ENCODE assay signal across 8 mouse cellular contexts in the genomic region with DNA sequence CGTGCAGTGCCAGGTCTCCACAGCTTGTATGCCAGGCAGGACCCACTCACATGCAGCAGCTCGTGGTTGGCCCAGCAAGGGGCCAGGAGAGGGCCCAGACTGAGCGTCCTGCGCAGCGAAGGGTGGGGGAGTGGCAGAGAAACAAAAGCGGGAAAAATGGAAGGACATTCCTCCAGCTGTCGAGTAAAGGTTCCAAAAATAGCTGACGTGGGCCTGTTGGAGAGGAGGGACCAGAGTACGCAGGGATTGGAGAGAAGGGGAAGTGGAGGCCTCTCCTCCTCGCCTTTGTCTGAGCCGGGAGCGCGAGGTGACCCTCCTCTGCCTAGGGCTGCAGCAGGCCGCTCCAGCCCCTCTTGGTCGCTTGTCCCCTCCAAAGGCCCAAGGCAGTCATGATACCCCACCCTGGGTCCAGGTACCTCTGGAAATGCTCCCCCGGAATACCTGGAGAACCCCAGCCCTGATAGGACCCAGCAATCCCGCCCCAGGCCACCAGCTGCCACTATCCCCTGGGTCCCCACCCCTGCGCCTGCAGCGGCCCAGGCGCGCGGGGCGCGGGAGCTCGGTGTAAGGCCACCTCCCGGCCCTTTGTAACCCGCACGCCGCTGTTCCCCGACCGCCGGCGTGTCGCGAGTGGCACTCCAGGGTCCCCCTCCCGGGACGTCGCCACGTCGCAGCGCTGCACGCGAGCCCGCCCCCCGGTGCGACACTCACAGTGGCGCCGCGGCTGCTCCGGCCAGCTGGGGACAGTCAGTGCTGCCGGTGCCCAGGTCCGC. TPM values are rescaled to one million over a fixed set of nuclear protein-coding genes. Genes with fewer than 3 reads are reported as not detected.
A peak's percentile ranks its signal among the peaks of the same experiment; 100 is the strongest.
DNase-seq lines count a peak whose midpoint lies in the region; ATAC-seq and TF ChIP-seq lines count a peak whose summit lies in the region.

No protein-coding gene starts in this region.

- H3K4me2 ChIP-seq in embryonic facial prominence, embryonic 14.5 days (ENCODE audit: low read depth, low read length) = peak overlapping the region; percentile 70
- H3K4me2 ChIP-seq in midbrain, embryonic 15.5 days = peak overlapping the region; percentile 82

- no peak for TF ChIP-seq POLR2A in testis, adult 2 months (IDR thresholded peaks at IDR 0.05; ENCODE audit: control insufficient read depth, low read depth, low read length)

- H3K9ac ChIP-seq in embryonic facial prominence, embryonic 14.5 days (ENCODE audit: low read depth, low read length) = peak overlapping the region; percentile 97
- H3K9ac ChIP-seq in midbrain, embryonic 15.5 days = peak overlapping the region; percentile 95

- peaks cover 32% of the 10 kb centered on the region for H3K4me1 ChIP-seq in embryonic facial prominence, embryonic 14.5 days (ENCODE audit: control insufficient read depth, insufficient read depth, low read length)
- H3K4me1 ChIP-seq in heart, embryonic 10.5 days = peaks cover 69% of the 10 kb centered on the region
- peaks cover 48% of the 10 kb centered on the region for H3K4me1 ChIP-seq in midbrain, embryonic 15.5 days
- peaks cover 12% of the 10 kb centered on the region for H3K4me1 ChIP-seq in testis, adult 2 months (ENCODE audit: control insufficient read depth, insufficient read depth, low read length)

- DNase-seq in 416B (ENCODE audit: low read depth) (peak; percentile 67), liver (peak; percentile 50)
- peak; percentile 40 for DNase-seq in adrenal gland, postnatal 25 days
- DNase-seq in embryonic facial prominence, embryonic 14.5 days (ENCODE audit: low spot score) = peak; percentile 90
- peak; percentile 94 for DNase-seq in heart, embryonic 10.5 days (ENCODE audit: low spot score)
- peak; percentile 64 to 75 for DNase-seq in kidney, adult 8-10 months

- H3K9me3 ChIP-seq in embryonic facial prominence, embryonic 14.5 days (ENCODE audit: control insufficient read depth, low read length) = no peaks in the 10 kb centered on the region
- no peaks in the 10 kb centered on the region for H3K9me3 ChIP-seq in heart, embryonic 10.5 days
- H3K9me3 ChIP-seq in midbrain, embryonic 15.5 days = no peaks in the 10 kb centered on the region

- under 1% methylated on average over 24 of the region's 52 CpGs for WGBS in embryonic facial prominence, embryonic 14.5 days
- under 1% methylated on average over 52 of the region's 52 CpGs for WGBS in heart, embryonic 10.5 days
- WGBS in midbrain, embryonic 15.5 days = under 1% methylated on average over 52 of the region's 52 CpGs

- peak overlapping the region; percentile 98 for H3K27ac ChIP-seq in embryonic facial prominence, embryonic 14.5 days (replicated peaks; ENCODE audit: low read depth, low read length)
- H3K27ac ChIP-seq in heart, embryonic 10.5 days = peak overlapping the region; percentile 100
- H3K27ac ChIP-seq in midbrain, embryonic 15.5 days = peak overlapping the region; percentile 94
- H3K27ac ChIP-seq in testis, adult 2 months (ENCODE audit: control insufficient read depth, insufficient read depth, low read depth, low read length) = peak overlapping the region; percentile 48

- H3K4me3 ChIP-seq in embryonic facial prominence, embryonic 14.5 days (ENCODE audit: low read depth, low read length) = peak overlapping the region; percentile 96
- peak overlapping the region; percentile 99 for H3K4me3 ChIP-seq in heart, embryonic 10.5 days
- peak overlapping the region; percentile 91 for H3K4me3 ChIP-seq in midbrain, embryonic 15.5 days
- peak overlapping the region; percentile 79 for H3K4me3 ChIP-seq in testis, adult 2 months (ENCODE audit: control insufficient read depth, low read depth, low read length)

- ATAC-seq in embryonic facial prominence, embryonic 14.5 days (ENCODE audit: low read depth) = peak; percentile 81
- ATAC-seq in midbrain, embryonic 15.5 days (replicated peaks) = peak; percentile 84

- TF ChIP-seq CTCF in testis, adult 2 months (IDR thresholded peaks at IDR 0.05; ENCODE audit: control insufficient read depth, insufficient read depth, insufficient replicate concordance, low read depth, low read length) = no peak

- no peaks in the 10 kb centered on the region for H3K27me3 ChIP-seq in embryonic facial prominence, embryonic 14.5 days (replicated peaks; ENCODE audit: control insufficient read depth, insufficient read depth, low read length)
- no peaks in the 10 kb centered on the region for H3K27me3 ChIP-seq in heart, embryonic 10.5 days (ENCODE audit: insufficient read depth, poor library complexity, severe bottlenecking)
- H3K27me3 ChIP-seq in midbrain, embryonic 15.5 days (replicated peaks) = no peaks in the 10 kb centered on the region
- no peaks in the 10 kb centered on the region for H3K27me3 ChIP-seq in testis, adult 2 months (ENCODE audit: control insufficient read depth, insufficient read depth, low read length)

- peaks cover 18% of the 10 kb centered on the region for H3K36me3 ChIP-seq in embryonic facial prominence, embryonic 14.5 days (ENCODE audit: control insufficient read depth, insufficient read depth, low read length)
- H3K36me3 ChIP-seq in heart, embryonic 10.5 days = peaks cover 17% of the 10 kb centered on the region
- H3K36me3 ChIP-seq in midbrain, embryonic 15.5 days (replicated peaks) = no peaks in the 10 kb centered on the region
- H3K36me3 ChIP-seq in testis, adult 2 months (ENCODE audit: control insufficient read depth, insufficient read depth, low read length) = no peaks in the 10 kb centered on the region

RNA-seq across cellular contexts. Expression of a gene that starts 0.6 kb away (rescaled TPM):
- 152 and 173 TPM in 2 replicates for total RNA-seq in adrenal gland, postnatal 25 days (2021)
- polyA plus RNA-seq in embryonic facial prominence, embryonic 14.5 days (2014; fragmentation: Nextera tagmentation; extraction: Ambion mirVana) = 565 and 594 TPM in 2 replicates
- 830 and 1,266 TPM in 2 replicates for polyA plus RNA-seq in heart, embryonic 10.5 days (2016; fragmentation: Nextera tagmentation; extraction: Ambion mirVana)
- polyA plus RNA-seq in midbrain, embryonic 15.5 days (2015; fragmentation: Nextera tagmentation; extraction: Ambion mirVana) = 242 and 249 TPM in 2 replicates
- polyA plus RNA-seq in testis, adult 2 months (2012; rRNA removed) = 9.6 and 11.2 TPM in 2 replicates

Comparison
In these comparisons a context has a peak if more than half of its experiments do, and no peak if none do; other contexts are left out.
1. Peak in every context shown above with its lines: DNase-seq, ATAC-seq, H3K4me3 ChIP-seq and H3K27ac ChIP-seq.
2. DNase-seq: peak in every context shown above with its lines; median percentile 94 in heart, embryonic 10.5 days; 90 in embryonic facial prominence, embryonic 14.5 days; 70 in kidney, adult 8-10 months; 67 in 416B; 50 in liver; 40 in adrenal gland, postnatal 25 days.
3. H3K27ac ChIP-seq: peak in every context shown above with its lines; median percentile 100 in heart, embryonic 10.5 days; 98 in embryonic facial prominence, embryonic 14.5 days; 94 in midbrain, embryonic 15.5 days; 48 in testis, adult 2 months.
4. RNA of a gene that starts 0.6 kb away (polyA plus RNA-seq): 830 to 1,266 TPM in heart, embryonic 10.5 days, 565 to 594 TPM in embryonic facial prominence, embryonic 14.5 days and 242 to 249 TPM in midbrain, embryonic 15.5 days; 9.6 to 11.2 TPM in testis, adult 2 months; every median in the first group is over 10 times any median in the second.